Comparison of ENCODE assay signal across 24 mouse cellular contexts in the genomic region with DNA sequence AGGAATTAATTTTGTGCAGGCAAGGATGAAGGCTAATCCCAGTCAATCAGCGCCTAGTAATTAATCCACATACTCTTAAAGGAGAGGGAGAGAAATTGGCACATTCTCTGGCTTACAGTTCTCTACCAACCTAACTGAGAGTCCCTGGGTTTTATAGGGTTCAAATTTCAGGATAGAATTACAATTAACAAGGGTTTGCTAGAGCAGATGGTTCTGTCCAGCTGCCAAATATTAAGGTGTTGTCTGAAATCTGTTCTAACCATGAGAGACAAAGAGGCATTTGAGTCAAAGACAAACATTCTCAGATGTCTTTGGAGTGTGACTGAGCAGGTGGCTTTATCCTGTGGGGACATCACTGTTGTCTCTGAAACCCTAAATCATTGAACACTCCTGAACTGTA.
DNase-seq lines count a peak whose midpoint lies in the region; ATAC-seq and TF ChIP-seq lines count a peak whose summit lies in the region.
"Had no signal": no experiment of that assay in that cellular context is flagged by ENCODE, and none has a peak within 500 bp of the region (broad histone marks: within the 10 kb centered on the region; RNA-seq: fewer than 3 reads in every experiment).

No protein-coding gene starts in this region.

- ATAC-seq in forebrain, embryonic 15.5 days (replicated peaks): no peak; the same call in 1 of the 2 replicates
- ATAC-seq in lung, embryonic 14.5 days (ENCODE audit: insufficient read depth): no peak
- ATAC-seq in forebrain, embryonic 16.5 days: peak; percentile 66
- ATAC-seq: intestine, postnatal 0 days had no signal

- peaks cover 33% of the 10 kb centered on the region for H3K4me1 ChIP-seq in forebrain, embryonic 10.5 days
- no peaks in the 10 kb centered on the region for H3K4me1 ChIP-seq in forebrain, embryonic 15.5 days
- H3K4me1 ChIP-seq in lung, embryonic 14.5 days (ENCODE audit: insufficient read depth): peaks cover 14% of the 10 kb centered on the region; the same call in 1 of the 2 replicates
- H3K4me1 ChIP-seq in lung, adult 2 months (ENCODE audit: control insufficient read depth, insufficient read depth, low read length): peaks cover 8% of the 10 kb centered on the region
- peaks cover 4% of the 10 kb centered on the region for H3K4me1 ChIP-seq in forebrain, embryonic 16.5 days (replicated peaks; ENCODE audit: control insufficient read depth, insufficient read depth, low read length)
- H3K4me1 ChIP-seq: liver, embryonic 15.5 days had no signal

- no peak overlapping the region for H3K9ac ChIP-seq in forebrain, embryonic 15.5 days (replicated peaks)
- no peak overlapping the region for H3K9ac ChIP-seq in lung, embryonic 14.5 days
- H3K9ac ChIP-seq in forebrain, embryonic 16.5 days (replicated peaks; ENCODE audit: low read depth, low read length): no peak overlapping the region
- H3K9ac ChIP-seq: hindbrain, embryonic 15.5 days; limb, embryonic 15.5 days; liver, embryonic 15.5 days; neural tube, embryonic 13.5 days had no signal

- no peaks in the 10 kb centered on the region for H3K27me3 ChIP-seq in forebrain, embryonic 10.5 days (ENCODE audit: poor library complexity, severe bottlenecking)
- H3K27me3 ChIP-seq in forebrain, embryonic 15.5 days: no peaks in the 10 kb centered on the region
- no peaks in the 10 kb centered on the region for H3K27me3 ChIP-seq in lung, embryonic 14.5 days (ENCODE audit: insufficient read depth, low read length)
- H3K27me3 ChIP-seq in forebrain, embryonic 16.5 days (replicated peaks; ENCODE audit: control insufficient read depth, insufficient read depth, low read length): no peaks in the 10 kb centered on the region
- H3K27me3 ChIP-seq: hindbrain, embryonic 15.5 days; limb, embryonic 15.5 days; liver, embryonic 15.5 days; neural tube, embryonic 13.5 days had no signal

- H3K4me3 ChIP-seq in forebrain, embryonic 10.5 days: no peak overlapping the region
- no peak overlapping the region for H3K4me3 ChIP-seq in forebrain, embryonic 15.5 days
- no peak overlapping the region for H3K4me3 ChIP-seq in lung, embryonic 14.5 days (ENCODE audit: low read depth, low read length)
- H3K4me3 ChIP-seq in lung, adult 2 months (replicated peaks; ENCODE audit: extremely low read depth, low read depth, low read length): no peak overlapping the region
- H3K4me3 ChIP-seq in forebrain, embryonic 16.5 days (replicated peaks; ENCODE audit: low read length): no peak overlapping the region
- H3K4me3 ChIP-seq: heart, adult 2 months; hindbrain, embryonic 15.5 days; limb, embryonic 15.5 days; liver, embryonic 15.5 days; neural tube, embryonic 13.5 days had no signal

- WGBS in forebrain, embryonic 10.5 days: 27% methylated on average over 1 of the region's 1 CpGs
- WGBS in forebrain, embryonic 15.5 days: 15% methylated on average over 1 of the region's 1 CpGs
- 64% methylated on average over 1 of the region's 1 CpGs for WGBS in lung, embryonic 14.5 days
- 95% methylated on average over 1 of the region's 1 CpGs for WGBS in lung, adult 2 months
- WGBS in forebrain, embryonic 16.5 days: 25% methylated on average over 1 of the region's 1 CpGs

- no peaks in the 10 kb centered on the region for H3K36me3 ChIP-seq in forebrain, embryonic 10.5 days (replicated peaks)
- H3K36me3 ChIP-seq in forebrain, embryonic 15.5 days: no peaks in the 10 kb centered on the region
- H3K36me3 ChIP-seq in lung, embryonic 14.5 days (ENCODE audit: insufficient read depth): no peaks in the 10 kb centered on the region
- H3K36me3 ChIP-seq in forebrain, embryonic 16.5 days (ENCODE audit: control insufficient read depth, insufficient read depth): no peaks in the 10 kb centered on the region
- H3K36me3 ChIP-seq: G1E; hindbrain, embryonic 15.5 days; limb, embryonic 15.5 days; liver, embryonic 15.5 days; neural tube, embryonic 13.5 days had no signal

- 0 out of 2 replicates have a peak overlapping the region, but pooled peaks have one; percentile 9 for H3K27ac ChIP-seq in forebrain, embryonic 10.5 days
- no peak overlapping the region for H3K27ac ChIP-seq in forebrain, embryonic 15.5 days (replicated peaks)
- H3K27ac ChIP-seq in lung, embryonic 14.5 days (ENCODE audit: low read depth): no peak overlapping the region
- H3K27ac ChIP-seq in forebrain, embryonic 16.5 days (ENCODE audit: low read length): no peak overlapping the region
- H3K27ac ChIP-seq: heart, adult 2 months; hindbrain, embryonic 15.5 days; limb, embryonic 15.5 days; liver, embryonic 15.5 days; neural tube, embryonic 13.5 days had no signal

- no peak for DNase-seq in forebrain, embryonic 10.5 days (ENCODE audit: extremely low spot score, low spot score)
- DNase-seq in lung, embryonic 14.5 days: peak; percentile 17
- no peak for DNase-seq in lung, adult 2 months
- peak; percentile 87 for DNase-seq in brain, embryonic 14.5 days (ENCODE audit: low read depth)
- no peak for DNase-seq in lung, adult 18-20 months
- no peak for DNase-seq in right cerebral cortex, postnatal 36 days (ENCODE audit: low spot score in 2 of 2)
- DNase-seq: adrenal gland, postnatal 14 days; cerebellum, adult 11 months; cerebellum, postnatal 10 days; gastrocnemius, postnatal 14 days; heart, adult 2 months; heart, postnatal 36 days; kidney, postnatal 14 days; lung, postnatal 14 days; right cerebral cortex, postnatal 4 days; thymus, adult 2 months had no signal

- H3K9me3 ChIP-seq in forebrain, embryonic 10.5 days: no peaks in the 10 kb centered on the region
- no peaks in the 10 kb centered on the region for H3K9me3 ChIP-seq in forebrain, embryonic 15.5 days
- no peaks in the 10 kb centered on the region for H3K9me3 ChIP-seq in lung, embryonic 14.5 days (ENCODE audit: low read depth, low read length)
- no peaks in the 10 kb centered on the region for H3K9me3 ChIP-seq in forebrain, embryonic 16.5 days (ENCODE audit: control insufficient read depth, low read length)
- H3K9me3 ChIP-seq: G1E; hindbrain, embryonic 15.5 days; limb, embryonic 15.5 days; liver, embryonic 15.5 days; neural tube, embryonic 13.5 days had no signal

- no peak overlapping the region for H3K4me2 ChIP-seq in forebrain, embryonic 15.5 days (replicated peaks)
- no peak overlapping the region for H3K4me2 ChIP-seq in lung, embryonic 14.5 days
- no peak overlapping the region for H3K4me2 ChIP-seq in forebrain, embryonic 16.5 days (ENCODE audit: low read length)
- H3K4me2 ChIP-seq: hindbrain, embryonic 15.5 days; limb, embryonic 15.5 days; liver, embryonic 15.5 days; neural tube, embryonic 13.5 days had no signal

- no peak for TF ChIP-seq POLR2A in lung, adult 2 months (IDR thresholded peaks at IDR 0.05; ENCODE audit: borderline replicate concordance, extremely low read depth, low read depth, low read length)
- TF ChIP-seq POLR2A in brain, embryonic 14.5 days (IDR thresholded peaks at IDR 0.05; ENCODE audit: borderline replicate concordance, extremely low read depth, insufficient read depth, insufficient read length, poor library complexity, severe bottlenecking): no peak

- no peak for TF ChIP-seq CTCF in lung, embryonic 14.5 days (IDR thresholded peaks at IDR 0.05; ENCODE audit: low read depth)
- TF ChIP-seq CTCF in lung, adult 2 months (IDR thresholded peaks at IDR 0.05; ENCODE audit: insufficient read depth, low read length): no peak
- TF ChIP-seq CTCF in brain, embryonic 14.5 days (IDR thresholded peaks at IDR 0.05; ENCODE audit: borderline replicate concordance, extremely low read depth, insufficient read depth, insufficient read length): no peak

Comparison
In these comparisons a context has a peak if more than half of its experiments do, and no peak if none do; other contexts are left out.
1. DNase-seq: peak in lung, embryonic 14.5 days (single experiment) and brain, embryonic 14.5 days (single experiment); none in forebrain, embryonic 10.5 days (single experiment), lung, adult 2 months (single experiment), lung, adult 18-20 months (0 of 2) and right cerebral cortex, postnatal 36 days (0 of 2).